Mouse (Mus musculus) left cerebral cortex, adult 2 months (tissue): Measurements from ENCODE around the gene Fads3. TPM values are rescaled to one million over a fixed set of nuclear protein-coding genes. Genes with fewer than 3 reads are reported as not detected.

ENCODE experiments used
- DNase-seq, 2 experiments: peaks; one replicate each; pipeline ENCODE4 v3.0.0; 2021 to 2022; ENCODE audit warnings: low spot score in 2 of 2, mixed read lengths in 1 of 2; ENCODE audit errors: extremely low spot score in 1 of 2
- H3K27ac ChIP-seq: fragments of 200-600 bp; 2 replicates; pipeline ENCODE4 v1.8.1; 2022
- H3K4me3 ChIP-seq: fragments of 200-600 bp; 2 replicates; pipeline ENCODE4 v1.8.1; 2022
- CTCF ChIP-seq: fragments of 200-600 bp; IDR thresholded peaks from 2 replicates; pipeline ENCODE4 v1.8.1; 2022; ENCODE audit warnings: antibody characterized with exemption, mild to moderate bottlenecking, moderate library complexity
- intact Hi-C: fragments of 180-260 bp; cut with DNase I; formaldehyde crosslinking; loops from one replicate; pipeline ENCODE4 v1.15.1; 2025
- total RNA-seq, 2 experiments: library from RNA; stranded (reverse); gene quantifications; 2 replicates each; pipeline ENCODE4 v1.2.3; 2021

The Fads3 gene
- total RNA-seq, 2 experiments from 2014 or later, result 26.6 to 28.1 TPM

DNA sequence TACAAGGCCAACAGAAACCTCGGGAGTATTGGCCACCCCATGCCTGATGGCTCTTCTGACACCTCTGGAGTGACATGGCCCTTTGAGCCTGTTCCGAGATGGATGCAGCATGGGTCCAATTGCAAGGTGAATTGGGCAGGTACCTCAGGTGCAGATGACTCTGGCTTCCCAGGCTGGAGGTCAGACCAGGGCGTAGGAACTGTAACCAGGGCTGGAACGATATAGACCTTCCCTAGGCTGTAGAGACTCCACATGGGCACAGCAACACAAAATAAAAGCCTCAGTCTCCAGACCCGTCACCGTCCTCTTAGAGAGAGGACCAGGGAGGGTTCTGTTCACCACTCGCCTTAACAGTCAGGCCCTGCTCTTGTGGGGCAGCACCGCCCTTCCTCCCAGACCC, 20.9 kb downstream of the Fads3 start:
- no peak for TF ChIP-seq CTCF
- intact Hi-C loops, result loop anchor here (10.0 kb wide), 1 partner anchor 133 kb away; no protein-coding TSS in a partner anchor

DNA sequence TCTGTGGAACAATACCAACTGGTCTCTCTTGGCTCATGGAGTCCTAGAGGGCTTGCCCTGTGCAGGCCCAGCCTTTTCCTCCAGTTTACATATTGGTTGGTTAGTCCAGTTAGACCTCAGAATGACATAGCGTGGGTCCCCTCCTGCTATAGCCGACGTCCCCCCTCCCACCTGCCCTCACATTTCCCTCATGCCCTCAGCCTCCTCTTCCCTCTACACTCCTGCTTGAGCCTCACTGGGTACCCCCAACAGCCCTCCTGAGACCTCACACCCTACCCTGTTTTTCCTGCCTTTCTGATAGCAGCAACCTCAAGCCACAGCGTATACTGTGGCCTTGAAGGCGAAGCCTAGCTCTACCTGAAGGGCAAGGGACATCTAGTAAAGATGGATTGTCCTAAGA, 21.5 kb downstream of the Fads3 start:
- intact Hi-C loops, result loop anchor here (10.0 kb wide), 1 partner anchor 132 kb away; no protein-coding TSS in a partner anchor
- Histone ChIP-seq H3K4me3 (no peak overlapping the region), H3K27ac (no peak overlapping the region)
- TF ChIP-seq CTCF, result no peak
- DNase-seq, result no peak

More for the DNA sequence above, 20.9 kb downstream of the Fads3 start:
- Histone ChIP-seq H3K4me3 (no peak overlapping the region), H3K27ac (no peak overlapping the region)
- DNase-seq, result no peak

DNA sequence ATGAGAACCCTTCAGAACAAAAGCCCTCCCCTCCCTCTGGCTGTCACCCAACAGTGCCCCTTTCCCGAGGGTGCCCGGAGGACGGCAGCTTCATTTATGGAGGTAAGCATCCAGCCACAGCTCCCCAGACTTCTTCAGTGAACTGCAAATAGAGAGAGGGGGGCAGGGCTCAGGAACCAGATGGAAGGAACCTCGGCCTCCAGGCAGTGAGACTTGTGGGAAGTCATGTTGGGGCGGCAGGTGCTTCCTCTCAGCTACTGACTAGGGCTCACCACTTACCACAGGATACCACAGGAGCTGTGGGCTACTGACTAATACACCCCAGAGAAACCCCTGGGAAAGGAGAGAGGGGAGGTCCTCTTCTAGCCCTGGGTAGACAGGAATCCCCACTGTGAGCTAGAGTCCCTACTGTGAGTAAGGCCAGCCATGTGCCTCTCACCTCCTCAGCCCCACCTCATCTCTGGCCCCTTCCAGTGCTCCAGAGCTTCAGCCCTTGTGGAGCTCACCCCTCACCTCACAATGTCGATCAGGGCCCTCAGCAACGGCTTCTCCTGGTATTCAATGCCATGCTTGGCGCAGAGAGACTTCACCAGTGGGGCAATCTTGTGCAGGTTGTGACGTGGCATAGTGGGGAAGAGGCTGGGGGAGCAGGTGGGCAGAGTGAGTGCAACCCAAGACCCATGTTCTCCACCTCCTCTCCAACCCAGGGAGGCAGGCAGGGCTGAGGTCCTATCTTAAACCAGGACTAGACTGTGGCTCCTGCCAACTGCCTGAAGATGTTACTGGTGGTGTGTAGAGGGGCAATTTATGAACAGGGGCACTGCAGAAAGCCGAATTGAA, 23.0 kb downstream of the Fads3 start:
- intact Hi-C loops, result loop anchor here (10.0 kb wide), 1 partner anchor 130 kb away; no protein-coding TSS in a partner anchor
- Histone ChIP-seq H3K4me3 (no peak overlapping the region), H3K27ac (no peak overlapping the region)
- no peak for TF ChIP-seq CTCF
- DNase-seq, result peak in 1 of 2 experiments; percentile 38

DNA sequence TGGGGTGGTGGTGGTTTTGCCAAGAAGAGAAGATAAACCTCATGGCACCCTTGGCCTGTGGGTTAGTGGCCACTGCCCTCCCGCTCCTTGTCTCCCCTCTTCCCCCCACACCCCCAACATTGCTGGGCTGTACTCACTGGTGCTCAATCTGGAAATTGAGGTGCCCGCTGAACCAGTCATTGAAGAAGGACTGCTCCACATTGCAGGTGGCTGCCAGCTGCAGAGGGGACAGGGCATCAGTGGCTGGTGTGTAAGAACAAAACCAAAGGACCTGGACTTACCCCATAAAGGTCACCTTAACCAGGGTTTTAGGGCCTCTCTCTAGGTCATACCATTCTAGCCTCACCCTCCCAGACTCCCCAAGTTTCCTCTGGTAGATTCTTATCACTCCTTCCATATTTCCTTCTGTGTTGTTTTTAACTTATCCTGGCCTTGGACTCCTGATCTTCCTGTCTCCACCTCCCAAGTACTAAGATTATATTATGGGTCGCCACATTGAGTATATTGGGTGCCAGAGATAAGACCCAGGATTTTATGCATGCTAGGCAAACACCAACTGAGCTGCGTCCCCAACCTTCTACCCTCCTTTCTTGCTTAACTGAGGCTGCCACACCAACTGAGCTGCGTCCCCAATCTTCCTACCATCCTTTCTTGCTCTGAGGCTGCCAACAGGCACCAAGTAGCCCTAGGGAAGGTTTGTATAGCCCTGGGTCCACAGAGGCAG, 24.3 kb downstream of the Fads3 start:
- intact Hi-C loops, result loop anchor here (10.0 kb wide), 1 partner anchor 129 kb away; no protein-coding TSS in a partner anchor
- TF ChIP-seq CTCF, result no peak
- H3K4me3 ChIP-seq, result no peak overlapping the region
- no peak overlapping the region for H3K27ac ChIP-seq
- no peak for DNase-seq

DNA sequence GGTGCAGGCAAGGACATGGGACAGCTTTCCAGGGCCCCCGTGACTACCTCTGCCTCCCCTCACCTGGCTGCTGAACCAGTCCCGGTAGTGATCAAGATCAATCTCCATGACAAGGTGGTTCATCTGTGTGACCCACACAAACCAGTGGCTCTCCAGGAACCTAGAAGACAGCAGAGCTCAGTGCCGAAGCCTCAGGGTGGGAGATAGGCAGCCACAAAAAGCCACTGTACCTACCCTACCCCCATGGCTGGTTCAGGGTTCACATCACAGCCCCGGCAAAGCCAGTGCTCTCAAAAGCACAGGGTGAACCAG, 24.8 kb downstream of the Fads3 start:
- intact Hi-C loops, result loop anchor here (10.0 kb wide), 1 partner anchor 129 kb away; no protein-coding TSS in a partner anchor
- DNase-seq, result no peak
- Histone ChIP-seq H3K27ac (no peak overlapping the region), H3K4me3 (no peak overlapping the region)
- no peak for TF ChIP-seq CTCF

DNA sequence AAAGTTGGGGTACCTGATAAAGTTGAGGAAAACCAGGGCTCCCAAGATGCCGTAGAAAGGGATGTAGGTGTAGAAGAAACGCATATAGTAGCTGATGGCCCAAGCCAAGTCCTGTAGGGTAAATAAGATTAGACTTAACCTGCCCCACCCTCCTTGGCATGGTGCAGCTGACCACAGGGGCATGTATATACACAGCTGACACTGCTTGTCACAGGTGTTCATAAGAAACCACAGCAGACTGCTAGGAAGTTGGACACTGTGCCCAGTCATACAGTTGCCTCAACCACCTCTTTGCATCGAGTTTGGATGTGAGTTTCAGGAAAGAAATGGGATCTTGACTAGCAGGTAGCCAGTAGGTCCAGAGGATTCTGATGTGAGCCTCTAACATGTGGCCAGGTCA, 25.1 kb downstream of the Fads3 start:
- intact Hi-C loops, result loop anchor here (10.0 kb wide), 1 partner anchor 128 kb away; no protein-coding TSS in a partner anchor
- no peak for TF ChIP-seq CTCF
- H3K4me3 ChIP-seq, result no peak overlapping the region

DNA sequence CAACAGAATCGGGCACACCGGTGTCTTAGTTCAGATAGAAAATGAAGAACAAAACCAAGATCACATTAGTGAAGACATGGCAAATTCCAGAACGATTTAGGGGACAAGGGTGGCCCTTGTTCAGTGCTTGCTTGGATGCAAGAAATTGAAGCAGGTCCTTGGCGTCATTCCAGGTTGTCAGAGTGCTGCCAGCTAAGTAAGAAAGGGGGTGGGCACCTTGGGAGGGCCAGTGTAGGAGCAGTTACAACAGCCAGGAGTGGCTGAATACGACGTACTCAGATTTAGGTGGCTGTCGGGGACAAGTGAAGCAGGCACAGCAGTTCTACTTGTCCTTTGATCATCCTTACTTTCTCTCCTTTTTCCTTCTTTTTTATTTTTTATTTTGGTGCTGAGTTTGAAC, 26.3 kb downstream of the Fads3 start:
- intact Hi-C loops, result loop anchor here (10.0 kb wide), 1 partner anchor 127 kb away; no protein-coding TSS in a partner anchor
- Histone ChIP-seq H3K27ac (no peak overlapping the region), H3K4me3 (no peak overlapping the region)
- TF ChIP-seq CTCF, result no peak
- no peak for DNase-seq

More for the DNA sequence above, 25.1 kb downstream of the Fads3 start:
- no peak for DNase-seq
- H3K27ac ChIP-seq, result no peak overlapping the region

DNA sequence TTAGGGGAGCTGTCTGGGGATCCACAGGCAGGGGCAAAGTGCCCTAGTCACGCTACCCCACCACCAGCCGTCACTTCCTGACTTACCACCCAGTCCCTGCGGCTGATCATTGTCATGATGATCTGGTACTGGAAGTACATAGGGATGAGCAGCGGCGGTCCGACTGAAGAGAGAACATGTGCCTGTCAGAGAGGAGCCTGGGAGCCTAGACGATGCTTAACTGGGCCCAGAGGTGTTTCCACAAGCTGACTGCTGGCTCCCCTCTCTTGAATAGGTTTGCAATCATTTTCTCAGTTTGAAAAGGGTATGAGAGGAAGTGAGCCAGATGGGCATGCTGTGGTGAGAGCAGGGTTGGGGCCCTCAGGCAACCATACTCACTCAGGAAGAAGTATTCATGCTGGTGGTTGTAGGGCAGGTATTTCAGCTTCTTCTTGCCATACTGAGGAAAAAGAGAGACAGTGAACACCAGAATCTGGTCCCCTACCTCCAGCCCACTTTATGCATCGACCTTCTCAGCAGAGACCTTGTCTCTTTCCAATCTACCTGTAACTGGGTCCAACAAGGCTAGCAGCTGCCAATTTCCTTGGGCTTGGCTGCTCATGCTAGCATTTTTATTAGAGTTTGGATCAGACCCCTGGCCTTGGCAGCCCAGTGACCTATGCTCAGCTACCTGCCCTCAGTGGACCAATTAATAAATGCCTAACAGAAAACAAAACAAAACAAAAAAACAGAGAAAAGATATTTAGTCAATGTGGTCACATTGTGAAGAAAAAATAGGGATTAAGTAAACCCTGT, 29.0 kb downstream of the Fads3 start:
- H3K4me3 ChIP-seq, result no peak overlapping the region
- H3K27ac ChIP-seq, result peak overlapping the region; percentile 15; the same call in 1 of the 2 replicates
- TF ChIP-seq CTCF, result no peak
- intact Hi-C loops, result loop anchor here (2.0 kb wide), 1 partner anchor 30 kb away; the partner anchor contains the start of gene Fads2
- DNase-seq, result no peak

DNA sequence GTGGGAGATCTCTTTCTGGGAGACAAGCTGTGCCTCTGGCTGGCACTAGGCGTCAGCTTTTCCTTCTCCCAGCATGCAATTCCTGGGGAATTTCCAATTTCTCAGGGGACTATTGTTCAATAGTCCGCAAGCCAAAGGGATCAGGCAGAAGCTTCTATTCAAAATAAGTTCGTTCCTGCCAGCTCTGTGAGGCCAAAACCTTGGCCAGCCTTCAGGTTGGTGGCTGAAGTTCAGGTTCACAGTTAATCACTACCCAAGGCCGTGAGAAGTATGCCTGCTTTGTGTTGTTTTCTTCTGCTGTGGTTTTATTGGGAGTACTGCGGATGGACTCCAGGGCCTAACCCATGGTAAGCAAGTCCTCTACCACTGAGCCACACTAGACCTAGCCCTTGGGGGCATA, 29.8 kb downstream of the Fads3 start:
- no peak overlapping the region for H3K4me3 ChIP-seq
- intact Hi-C loops, result loop anchor here (2.0 kb wide), 1 partner anchor 30 kb away; the partner anchor contains the start of gene Fads2
- DNase-seq, result peak in 1 of 2 experiments; percentile 49
- H3K27ac ChIP-seq, result peak overlapping the region; percentile 51
- TF ChIP-seq CTCF, result peak; percentile 15

DNA sequence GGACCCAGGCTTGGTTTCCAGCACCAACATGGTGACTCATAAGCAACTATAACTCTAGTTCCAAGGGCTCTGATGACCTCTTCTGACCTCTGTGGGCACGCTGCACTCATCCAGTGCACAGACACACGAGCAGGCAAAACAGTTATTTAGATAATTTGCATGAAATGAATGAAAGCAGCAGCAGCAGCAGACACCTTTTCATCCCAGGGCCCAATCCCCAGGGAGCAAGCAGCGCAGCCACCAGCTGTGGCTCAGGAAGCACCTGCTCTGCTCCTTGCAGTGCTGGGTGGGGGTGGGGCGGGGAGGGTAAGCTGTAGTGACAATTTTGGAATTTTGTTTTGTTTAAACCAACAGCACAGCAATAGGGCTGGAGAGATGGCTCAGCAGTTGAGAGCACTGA, 30.5 kb downstream of the Fads3 start:
- Histone ChIP-seq H3K4me3 (no peak overlapping the region), H3K27ac (no peak overlapping the region; the same call in 1 of the 2 replicates)
- intact Hi-C loops, result loop anchor here (2.0 kb wide), 1 partner anchor 29 kb away; the partner anchor contains the start of gene Fads2
- no peak for TF ChIP-seq CTCF
- no peak for DNase-seq

DNA sequence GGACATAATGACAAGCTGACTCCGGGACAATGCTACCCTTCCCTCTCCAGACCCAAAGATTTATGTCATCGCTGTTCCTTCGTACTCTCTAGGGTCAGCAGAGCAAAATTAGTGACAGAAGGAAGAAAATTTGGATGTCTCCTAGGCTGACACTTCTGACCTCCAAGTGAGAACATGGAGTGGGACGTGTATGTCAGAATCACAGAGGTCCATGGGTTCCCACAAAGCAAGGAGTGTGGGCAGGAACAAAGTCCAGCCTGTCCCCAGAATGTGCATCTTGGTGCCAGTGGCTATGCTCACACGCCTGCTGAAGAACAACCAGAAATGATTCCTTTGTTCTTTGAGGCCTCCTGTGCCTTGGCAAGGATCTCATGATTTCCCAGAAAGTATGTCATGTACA, 31.8 kb downstream of the Fads3 start:
- no peak overlapping the region for H3K4me3 ChIP-seq
- TF ChIP-seq CTCF, result no peak
- no peak overlapping the region for H3K27ac ChIP-seq
- intact Hi-C loops, result no loop called here
- DNase-seq, result no peak
